Mouse (Mus musculus) cerebellum, adult 11-12 months (tissue): ENCODE measurements around the gene Epp13.
"Not testable (repeated sequence)": the region's sequence is repeated elsewhere in the genome, so short reads cannot be mapped to it uniquely, and the experiment has no call there.

Experiments
- DNase-seq: peaks from one replicate; pipeline ENCODE4 v3.0.0; 2022

Epp13 gene

GRCm38 (mm10) chr7:6285842-6286705 is 33.6 kb downstream of the Epp13 start, which contains the start of gene Zfp667:
Zfp667 (plus strand) TSS chr7:6286579.
- peak; percentile 97 for DNase-seq

DNA sequence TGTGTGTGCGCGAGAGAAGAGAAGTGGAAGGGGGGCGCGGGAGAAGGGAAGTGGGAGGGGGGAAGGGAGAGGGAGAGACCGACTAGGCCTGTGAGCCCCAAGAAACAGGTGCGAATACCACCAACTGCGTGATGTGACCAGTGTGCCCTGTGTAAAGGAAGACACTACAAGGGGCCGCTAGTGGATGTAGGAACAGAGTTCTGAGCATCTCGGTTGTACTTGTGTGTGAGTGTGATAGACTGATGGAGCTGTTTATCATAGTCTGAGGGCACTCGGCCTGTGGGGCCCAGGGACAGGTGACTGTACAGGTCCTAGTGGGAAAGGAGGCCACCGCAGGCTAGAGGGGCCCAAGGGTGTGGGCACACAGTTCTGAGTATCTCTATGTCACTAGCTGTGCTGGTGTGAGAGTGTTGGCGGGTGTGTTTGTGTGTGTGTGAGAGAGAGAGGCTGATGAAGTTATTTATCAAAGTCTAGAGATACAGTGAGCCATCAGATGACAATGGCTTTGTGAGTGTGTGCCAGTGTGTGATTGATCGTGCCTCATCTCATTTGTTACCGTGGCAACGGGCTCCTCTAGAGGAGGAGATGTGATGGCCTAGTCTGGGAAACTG is 34.5 kb downstream of the Epp13 start:
- DNase-seq, result peak; percentile 58

- DNase-seq, result not testable (repeated sequence)
Measured at GRCm38 (mm10) chr7:6291121-6291520, 38.6 kb downstream of the Epp13 start.

DNA sequence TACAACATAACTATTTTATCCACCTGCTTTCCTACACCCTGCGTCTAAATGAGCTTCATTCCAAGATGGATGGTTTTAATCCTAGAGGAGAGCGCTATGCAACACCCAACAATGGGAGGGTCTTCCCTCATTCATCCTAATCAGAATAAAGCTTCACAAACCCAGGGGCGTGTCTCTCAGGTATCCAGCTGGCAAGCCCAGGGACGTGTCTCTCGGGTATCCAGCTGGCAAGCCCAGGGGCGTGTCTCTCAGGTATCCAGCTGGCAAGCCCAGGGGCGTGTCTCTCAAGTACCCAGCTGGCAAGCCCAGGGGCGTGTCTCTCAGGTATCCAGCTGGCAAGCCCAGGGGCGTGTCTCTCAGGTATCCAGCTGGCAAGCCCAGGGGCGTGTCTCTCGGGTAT is 48.3 kb downstream of the Epp13 start:
- DNase-seq, result not testable (repeated sequence)

DNA sequence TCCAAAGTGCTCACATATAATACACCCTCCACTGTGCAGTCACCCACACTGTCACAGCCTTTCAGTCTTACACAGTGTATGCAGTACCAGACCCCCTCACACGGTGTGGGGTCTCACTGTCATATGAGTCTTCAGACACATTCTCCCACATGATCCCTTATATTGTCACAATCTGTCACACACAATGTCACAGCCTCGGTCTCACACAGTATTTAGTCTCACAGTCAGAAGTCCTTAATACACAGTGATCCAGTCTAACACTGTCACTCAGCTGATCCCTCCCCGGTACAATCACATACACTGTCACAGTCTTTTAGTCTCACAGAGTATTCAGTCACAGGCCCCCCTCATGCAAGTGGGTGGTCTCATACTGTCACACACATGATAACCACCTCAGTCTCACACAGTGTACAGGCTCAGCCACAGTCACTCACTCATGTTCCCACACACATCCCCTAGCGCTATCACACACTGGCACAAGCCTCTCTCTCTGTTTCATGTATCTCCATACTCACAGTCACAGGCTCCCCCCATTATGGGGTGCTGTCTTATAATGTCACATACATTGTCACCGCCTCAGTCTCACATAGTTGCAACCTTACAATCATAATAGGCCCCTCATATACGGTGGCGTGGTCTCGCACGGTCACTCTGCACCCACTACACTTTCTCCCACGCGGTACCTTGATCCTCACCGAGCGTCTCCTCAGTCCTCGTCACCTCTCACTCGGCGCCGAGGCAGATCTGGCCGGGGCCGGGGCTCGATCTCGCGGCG is 78.1 kb downstream of the Epp13 start:
- peak; percentile 47 for DNase-seq

DNA sequence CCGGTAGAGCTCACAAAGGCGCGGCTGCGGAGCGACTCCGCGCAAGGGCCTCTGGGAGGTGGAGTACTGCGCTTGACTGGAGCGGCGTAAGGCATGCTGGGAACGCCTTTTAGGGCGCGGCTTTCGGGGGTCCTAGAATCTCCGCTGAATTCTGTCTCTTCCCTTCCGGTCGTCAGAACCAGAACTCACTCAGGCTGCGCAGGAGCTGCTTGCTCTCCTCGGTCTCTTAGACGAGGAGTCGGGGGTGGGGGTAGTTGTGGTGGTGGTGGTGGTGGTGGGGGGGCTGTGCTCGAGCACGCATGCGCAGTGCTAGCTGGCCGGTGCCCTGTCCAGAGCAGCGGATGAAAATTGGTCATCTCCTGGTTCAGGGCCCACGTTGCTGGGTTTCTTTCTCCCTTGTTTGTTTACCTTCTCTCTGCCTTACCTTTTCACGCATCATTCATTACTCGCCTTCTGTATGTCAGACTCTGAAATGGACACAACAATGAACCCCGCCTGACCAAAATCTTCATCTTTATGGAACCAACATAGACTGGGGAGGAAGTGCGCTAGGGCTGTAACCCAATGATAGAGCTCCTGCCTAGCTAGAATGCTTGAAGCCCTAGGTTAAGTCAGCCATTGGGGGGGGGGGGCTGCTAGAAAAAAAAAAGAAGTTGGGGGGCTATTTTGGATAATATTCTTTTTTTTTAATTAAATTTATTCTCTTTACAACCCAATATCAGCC is 78.9 kb downstream of the Epp13 start, which contains the start of gene Zfp583:
Zfp583 (minus strand) TSS at position 53 of the 724 bp plus-strand sequence.
- DNase-seq, result peak; percentile 89
